Mouse (Mus musculus) gastrocnemius, adult 18-20 months (tissue): ENCODE results near the gene Bud23. TPM values are rescaled to one million over a fixed set of nuclear protein-coding genes. Genes with fewer than 3 reads are reported as not detected.

ENCODE experiments used
- DNase-seq: peaks from one replicate; pipeline ENCODE4 v3.0.0; 2021; ENCODE audit warnings: low spot score
- total RNA-seq, 2 experiments: library from RNA; stranded (reverse); gene quantifications; 2 replicates each; pipeline ENCODE4 v1.2.3; 2021

Bud23 gene
- total RNA-seq, 2 experiments from 2014 or later: 28.2 to 35.7 TPM

GRCm38 (mm10) chr5:135023344-135024173 is 41.2 kb downstream of the Bud23 start, which contains the start of gene Stx1a:
Gene Stx1a, plus strand, starts transcription at chr5:135023482.
- peak; percentile 85 for DNase-seq

GRCm38 (mm10) chr5:135021814-135022213 is 42.9 kb downstream of the Bud23 start:
- DNase-seq: no peak

- DNase-seq: no peak
Observed at GRCm38 (mm10) chr5:135016224-135016759, 48.5 kb downstream of the Bud23 start.

- DNase-seq: peak; percentile 87
Observed at GRCm38 (mm10) chr5:135015497-135015896, 49.3 kb downstream of the Bud23 start.

- peak; percentile 78 for DNase-seq
Observed at GRCm38 (mm10) chr5:135012671-135013441, 51.9 kb downstream of the Bud23 start.

- DNase-seq: no peak
Observed at GRCm38 (mm10) chr5:135011809-135012613, 52.7 kb downstream of the Bud23 start.

GRCm38 (mm10) chr5:135010841-135011743 is 53.7 kb downstream of the Bud23 start:
- DNase-seq: no peak

GRCm38 (mm10) chr5:135010320-135010709 is 54.4 kb downstream of the Bud23 start:
- no peak for DNase-seq

- peak; percentile 91 for DNase-seq
Observed at GRCm38 (mm10) chr5:135009590-135010319, 55.0 kb downstream of the Bud23 start.

GRCm38 (mm10) chr5:135008671-135009589 is 55.8 kb downstream of the Bud23 start, which contains the start of gene Abhd11:
Gene Abhd11, plus strand, starts transcription at chr5:135009152.
- peak; percentile 98 for DNase-seq

GRCm38 (mm10) chr5:135007802-135008571 is 56.8 kb downstream of the Bud23 start:
- DNase-seq: no peak

Other genes starting within 250 kb of the Bud23 start
- gene Tmem270, start 158.2 kb downstream of the Bud23 start, total RNA-seq: not detected
- not detected for gene Cldn13, start 149.4 kb downstream of the Bud23 start, total RNA-seq
- 1 to 10 TPM; 4.2 to 5.6 TPM for gene Mettl27, start 132.6 kb downstream of the Bud23 start, total RNA-seq
- not detected for gene Cldn4, start 118.0 kb downstream of the Bud23 start, total RNA-seq
- under 1 TPM; 0.18 to 0.36 TPM for gene Cldn3, start 78.7 kb downstream of the Bud23 start, total RNA-seq
- gene Abhd11, start 55.8 kb downstream of the Bud23 start, total RNA-seq: 10 to 100 TPM; 45.1 to 49.8 TPM
- gene Stx1a, start 41.5 kb downstream of the Bud23 start, total RNA-seq: under 1 TPM; 0.18 to 0.40 TPM
- 10 to 100 TPM; 26.7 to 28.1 TPM for gene Dnajc30, start 757 bp downstream of the Bud23 start, total RNA-seq
- gene Vps37d, start 13.3 kb upstream of the Bud23 start, total RNA-seq: under 1 TPM; 0.25 to 0.52 TPM
- 10 to 100 TPM; 54.5 to 64.1 TPM for gene Mlxipl, start 24.9 kb upstream of the Bud23 start, total RNA-seq
- 1 to 10 TPM; 7.0 to 7.6 TPM for gene Tbl2, start 84.7 kb upstream of the Bud23 start, total RNA-seq
- 10 to 100 TPM; 26.3 to 31.3 TPM for gene Bcl7b, start 103.3 kb upstream of the Bud23 start, total RNA-seq
- 10 to 100 TPM; 32.9 to 34.8 TPM for gene Baz1b, start 122.3 kb upstream of the Bud23 start, total RNA-seq
- gene Fzd9, start 186.3 kb upstream of the Bud23 start, total RNA-seq: 10 to 100 TPM; 29.0 to 51.7 TPM